Mouse (Mus musculus) urinary bladder, adult 18-20 months (tissue): ENCODE results near the gene Rtn3.
"Not testable (repeated sequence)": the region's sequence is repeated elsewhere in the genome, so short reads cannot be mapped to it uniquely, and the experiment has no call there.

ENCODE experiments used
- DNase-seq, 2 experiments: peaks; one replicate each; pipeline ENCODE4 v3.0.0; 2022; ENCODE audit warnings: low spot score in 2 of 2, mixed read lengths in 2 of 2

Gene Rtn3

DNA sequence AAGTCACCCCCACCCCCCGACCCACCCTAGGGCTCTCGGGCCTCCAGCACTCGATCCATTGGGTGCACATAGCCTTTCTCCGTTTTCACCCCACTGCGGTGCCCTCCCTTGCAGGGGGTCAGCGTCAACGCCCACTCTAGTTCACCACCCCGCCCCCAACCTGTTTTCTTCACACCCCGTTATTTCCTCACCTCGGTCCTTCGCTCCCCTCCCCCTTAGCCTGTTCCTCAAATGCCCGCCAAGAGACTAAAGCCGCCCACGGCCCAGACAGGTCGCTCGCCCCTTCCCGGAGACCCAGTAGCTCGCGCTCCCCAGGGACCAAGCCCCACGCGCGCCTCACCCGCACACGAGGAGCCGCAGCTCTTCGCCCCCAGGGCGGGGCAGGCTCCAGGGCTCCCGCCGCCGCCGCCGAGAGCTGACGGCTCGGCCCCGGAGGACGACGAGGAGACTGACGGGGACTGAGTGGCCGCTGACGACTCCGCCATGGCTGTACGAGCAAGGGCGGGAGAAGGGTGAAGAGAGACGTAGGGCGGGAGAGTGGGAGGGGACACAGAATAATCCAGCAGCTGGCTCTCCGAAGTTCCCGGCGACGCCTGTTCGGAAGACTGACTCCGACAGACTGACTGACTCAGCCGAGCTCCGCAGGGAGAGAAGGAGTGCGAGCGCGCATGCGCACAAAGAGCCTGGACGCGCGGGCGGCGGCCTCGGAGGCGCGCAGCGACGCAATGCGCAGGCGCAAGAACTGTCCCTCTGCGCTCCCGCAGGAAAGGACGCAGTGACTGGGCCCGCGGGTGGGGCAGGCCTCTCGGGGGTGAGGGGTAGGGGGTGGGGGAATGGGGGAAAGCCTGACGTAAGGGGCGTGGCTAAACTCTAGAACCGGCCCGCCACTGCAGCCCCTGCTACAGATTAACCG, at the start of gene Rtn3:
Rtn3 (minus strand) TSS at position 683 of the 913 bp plus-strand sequence.
- DNase-seq = peak; percentile 76 to 95

- no peak for DNase-seq
Observed at GRCm38 (mm10) chr19:7531906-7532305, 48.8 kb upstream of the Rtn3 start.

DNA sequence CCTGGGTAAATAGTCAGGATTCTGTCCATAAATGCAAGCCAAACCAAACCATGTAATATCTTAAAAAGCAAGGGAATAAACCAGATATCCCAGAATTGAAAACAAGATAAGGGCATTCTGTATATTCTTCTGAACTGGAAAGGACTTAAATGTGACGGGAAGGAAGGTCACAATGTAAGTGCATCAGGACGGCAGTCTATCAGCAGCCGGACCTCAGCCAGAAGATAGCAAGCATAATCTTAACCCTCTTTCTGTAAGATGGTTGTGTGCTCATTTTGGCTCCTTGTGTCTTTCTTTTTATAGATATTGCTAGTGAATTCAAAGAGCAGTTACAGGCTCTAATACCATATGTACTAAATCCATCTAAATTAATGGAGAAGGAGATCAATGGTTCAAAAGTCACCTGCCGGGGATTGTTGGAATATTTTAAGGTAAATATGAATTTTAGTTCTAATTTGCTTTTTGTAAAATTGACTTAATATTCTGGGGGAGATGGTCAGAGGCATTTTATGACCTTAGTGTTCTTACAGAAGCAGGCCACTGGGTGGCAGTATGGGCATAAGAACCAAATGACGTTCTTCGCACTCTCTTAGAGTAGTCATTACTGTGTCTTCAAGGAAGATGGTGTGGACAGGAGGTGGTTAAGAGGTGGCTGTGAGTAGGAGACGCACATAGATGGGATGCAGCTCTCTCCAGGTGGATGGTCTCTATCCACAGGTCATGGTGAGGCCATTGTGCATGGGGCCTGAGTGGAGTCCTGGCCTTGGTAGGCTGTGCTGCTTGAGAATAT, 45.8 kb upstream of the Rtn3 start:
- DNase-seq = peak in 1 of 2 experiments; percentile 53

DNA sequence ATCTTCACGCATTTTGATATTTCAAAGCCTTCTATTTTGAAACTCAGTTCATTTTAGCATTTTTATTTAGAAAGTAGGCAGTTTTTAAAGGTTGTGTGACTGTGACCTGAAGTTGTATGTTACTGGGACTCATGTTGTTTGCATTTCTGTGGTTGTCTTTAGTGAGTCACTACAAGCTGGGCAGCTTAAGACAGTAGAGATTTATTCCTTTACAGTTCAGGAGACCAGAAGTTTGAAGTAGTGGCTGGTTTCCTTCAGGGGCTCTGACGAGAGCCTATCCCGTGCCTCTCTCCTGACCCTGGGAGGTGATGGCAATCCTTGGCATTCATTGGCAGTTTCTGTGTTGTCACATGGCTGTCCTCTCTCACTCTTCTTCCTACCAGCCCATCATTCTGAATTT, 41.8 kb upstream of the Rtn3 start:
- no peak for DNase-seq

- no peak for DNase-seq
Observed at GRCm38 (mm10) chr19:7523781-7524180, 40.7 kb upstream of the Rtn3 start.

DNA sequence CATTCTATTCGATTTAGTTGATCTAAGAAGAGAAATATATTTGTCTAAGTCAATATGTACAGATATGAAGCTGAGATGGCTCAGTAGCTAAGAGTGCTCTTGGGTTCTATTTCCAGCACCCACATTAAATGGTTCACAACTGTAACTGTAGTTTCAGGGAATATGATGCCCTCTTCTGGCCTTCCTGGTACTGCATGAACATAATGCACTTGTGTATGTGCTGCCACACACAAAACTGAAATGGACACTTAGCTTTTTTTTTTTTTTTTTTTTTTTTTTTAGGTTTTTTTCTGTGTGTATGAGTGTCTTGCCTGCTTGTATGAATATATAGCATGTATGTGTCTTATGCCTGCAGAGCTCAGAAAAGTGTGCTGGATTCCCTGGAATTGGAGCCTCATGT, 40.2 kb upstream of the Rtn3 start:
- DNase-seq = no peak

DNA sequence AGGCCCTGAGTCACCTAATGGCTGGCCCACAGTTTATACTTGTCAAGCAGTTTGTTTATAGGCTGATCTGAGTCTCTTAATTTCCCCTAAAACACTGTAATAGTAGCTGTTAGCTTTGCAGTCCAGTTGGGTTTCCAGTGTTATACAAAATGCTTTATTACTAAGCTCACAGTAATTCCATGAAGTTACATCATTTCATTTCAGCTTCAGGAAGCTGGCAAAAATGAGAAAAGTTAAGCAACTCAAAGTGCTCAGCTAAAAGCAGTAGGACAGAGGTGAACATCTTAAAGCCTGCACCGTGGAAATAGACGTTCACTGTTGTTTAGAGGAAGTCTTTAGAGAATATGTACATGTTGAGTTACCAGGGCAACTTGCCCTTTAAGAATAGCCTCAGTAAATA, 39.8 kb upstream of the Rtn3 start:
- no peak for DNase-seq

DNA sequence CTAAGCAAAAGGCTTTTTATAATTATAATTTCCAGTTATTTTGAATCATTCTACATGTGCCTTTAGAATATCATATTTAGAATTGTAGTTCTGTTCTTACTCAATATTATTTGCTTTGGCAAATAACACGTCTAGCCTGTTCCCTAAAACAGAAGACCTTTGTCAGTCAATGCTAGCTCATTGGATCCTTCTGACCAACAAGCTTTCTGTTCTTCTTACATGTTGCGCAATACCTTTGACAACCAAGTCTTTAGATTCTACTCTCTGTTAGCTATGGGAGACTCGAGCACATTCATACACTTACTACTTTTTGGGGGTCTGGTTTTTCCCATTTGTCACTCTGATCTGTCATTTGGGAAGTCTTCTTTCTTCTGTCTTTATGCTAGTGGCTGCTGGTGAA, 38.5 kb upstream of the Rtn3 start:
- no peak for DNase-seq

GRCm38 (mm10) chr19:7516437-7516836, 33.4 kb upstream of the Rtn3 start:
- DNase-seq = no peak

GRCm38 (mm10) chr19:7508026-7508425, 24.9 kb upstream of the Rtn3 start:
- DNase-seq = no peak

GRCm38 (mm10) chr19:7506321-7506720, 23.2 kb upstream of the Rtn3 start:
- no peak for DNase-seq

DNA sequence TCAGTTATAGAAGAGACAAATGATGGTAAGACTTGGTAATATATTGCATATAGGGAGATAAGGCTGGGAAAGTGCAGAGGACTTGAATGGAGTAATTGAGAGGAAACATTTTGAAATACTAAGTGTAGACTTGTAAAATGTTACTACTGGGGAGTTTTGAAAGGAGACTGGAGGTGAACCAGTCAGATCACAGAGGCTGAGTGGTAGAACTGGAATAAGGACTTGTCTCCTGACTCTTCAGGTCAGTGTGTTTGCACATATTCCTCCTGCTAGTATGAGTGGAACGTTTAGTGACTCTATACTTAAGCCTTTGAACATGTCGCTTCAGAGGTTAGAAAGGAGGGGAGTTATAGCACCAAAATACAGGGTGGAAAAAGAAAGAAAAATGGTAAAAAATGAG, 19.4 kb upstream of the Rtn3 start:
- no peak for DNase-seq

- DNase-seq = no peak
Observed at GRCm38 (mm10) chr19:7500701-7501100, 17.6 kb upstream of the Rtn3 start.

DNA sequence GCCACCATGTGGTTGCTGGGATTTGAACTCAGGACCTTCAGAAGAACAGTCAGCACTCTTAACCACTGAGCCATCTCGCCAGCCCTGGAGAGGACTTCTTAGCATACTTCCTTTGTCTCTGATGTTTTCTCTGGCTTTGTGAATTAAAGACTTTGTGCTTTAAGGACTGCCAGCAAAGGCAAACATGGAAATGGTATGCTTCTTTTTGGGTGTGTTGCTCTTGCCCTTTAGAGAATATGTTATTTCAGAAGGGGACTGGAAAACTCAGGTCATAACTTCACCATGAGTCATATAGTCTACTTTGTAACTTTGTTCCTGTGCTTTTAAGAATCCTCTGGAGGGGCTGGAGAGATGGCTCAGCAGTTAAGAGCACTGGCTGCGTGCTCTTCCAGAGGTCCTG, 15.7 kb upstream of the Rtn3 start:
- no peak for DNase-seq

- DNase-seq = not testable (repeated sequence)
Observed at GRCm38 (mm10) chr19:7496070-7496469, 13.0 kb upstream of the Rtn3 start.

DNA sequence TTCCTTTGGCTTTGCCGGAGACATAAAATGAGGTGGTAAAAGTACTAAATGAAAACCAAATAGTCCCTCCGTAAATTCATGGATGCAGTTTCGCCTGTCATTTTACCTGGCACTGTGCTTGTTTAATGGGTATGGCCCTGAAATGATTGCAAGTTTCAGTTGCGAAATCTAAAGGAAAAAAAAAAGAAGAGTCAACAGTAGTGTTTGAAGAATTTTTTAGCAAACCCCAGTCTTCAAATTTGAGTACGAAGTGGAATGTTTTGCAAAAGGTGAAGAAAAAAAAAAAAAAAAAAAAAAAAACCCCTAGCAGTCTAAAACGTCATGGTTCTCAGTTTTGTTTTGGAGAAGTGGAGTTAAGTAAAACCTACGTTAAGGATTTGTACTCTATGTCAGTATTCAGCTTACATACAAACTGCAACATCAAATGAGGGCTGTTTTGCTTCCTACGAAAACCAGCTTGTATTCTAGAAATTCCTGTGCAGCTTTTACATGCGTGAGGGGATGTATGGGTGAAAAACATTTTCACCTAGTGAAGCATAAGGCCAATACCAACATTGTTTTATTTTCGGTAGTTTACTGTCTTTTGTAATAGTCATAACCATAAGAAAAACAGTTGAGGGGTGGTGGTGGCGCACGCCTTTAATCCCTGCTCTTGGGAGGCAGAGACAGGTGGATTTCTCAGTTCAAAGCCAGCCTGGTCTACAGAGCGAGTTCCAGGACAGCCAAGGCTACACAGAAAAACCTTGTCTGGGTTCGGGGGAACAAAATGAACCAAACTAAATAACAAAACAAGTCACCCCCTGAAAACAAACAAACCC, 12.3 kb upstream of the Rtn3 start:
- DNase-seq = no peak

DNA sequence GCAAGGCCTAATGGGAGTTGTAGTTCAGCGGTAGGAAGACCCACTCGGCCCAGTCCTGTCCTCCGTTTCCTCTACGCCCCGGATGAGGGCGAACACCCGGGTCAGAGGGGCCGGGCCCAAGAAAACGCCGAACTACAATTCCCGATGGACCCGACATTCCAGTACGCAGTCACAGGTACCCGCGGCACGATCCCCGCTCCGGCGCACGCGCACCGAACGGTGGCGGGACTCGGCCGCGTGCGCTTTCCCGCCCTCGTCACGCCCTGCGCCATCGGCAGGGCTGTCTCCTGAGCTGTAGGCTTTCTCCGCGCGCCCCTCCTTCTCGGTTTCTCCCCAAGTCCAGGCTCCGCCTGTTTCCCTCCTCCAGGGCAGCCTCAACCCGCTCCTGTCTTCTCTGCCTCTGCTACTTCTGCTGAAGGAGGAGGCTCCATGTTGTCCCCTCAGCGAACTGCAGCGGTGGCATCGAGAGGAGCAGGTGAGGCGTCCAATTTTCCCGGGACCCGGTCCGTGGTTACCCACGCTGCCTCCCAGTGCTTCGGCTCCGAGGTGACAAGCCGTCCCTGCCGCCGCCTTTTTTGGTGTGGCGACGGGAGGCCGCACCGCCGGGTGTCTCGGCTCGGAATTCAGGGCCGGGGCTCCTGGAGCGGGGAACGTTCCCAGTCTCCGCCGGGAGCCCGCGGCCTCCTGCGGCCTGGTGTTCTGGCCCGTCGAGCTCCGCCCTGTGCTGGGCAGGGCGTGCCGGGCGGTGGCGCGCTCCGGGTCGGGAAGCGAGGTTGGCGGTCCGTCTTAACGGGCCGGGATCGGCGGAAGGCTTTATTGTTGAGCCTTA, 11.3 kb upstream of the Rtn3 start:
- peak; percentile 85 to 96 for DNase-seq

DNA sequence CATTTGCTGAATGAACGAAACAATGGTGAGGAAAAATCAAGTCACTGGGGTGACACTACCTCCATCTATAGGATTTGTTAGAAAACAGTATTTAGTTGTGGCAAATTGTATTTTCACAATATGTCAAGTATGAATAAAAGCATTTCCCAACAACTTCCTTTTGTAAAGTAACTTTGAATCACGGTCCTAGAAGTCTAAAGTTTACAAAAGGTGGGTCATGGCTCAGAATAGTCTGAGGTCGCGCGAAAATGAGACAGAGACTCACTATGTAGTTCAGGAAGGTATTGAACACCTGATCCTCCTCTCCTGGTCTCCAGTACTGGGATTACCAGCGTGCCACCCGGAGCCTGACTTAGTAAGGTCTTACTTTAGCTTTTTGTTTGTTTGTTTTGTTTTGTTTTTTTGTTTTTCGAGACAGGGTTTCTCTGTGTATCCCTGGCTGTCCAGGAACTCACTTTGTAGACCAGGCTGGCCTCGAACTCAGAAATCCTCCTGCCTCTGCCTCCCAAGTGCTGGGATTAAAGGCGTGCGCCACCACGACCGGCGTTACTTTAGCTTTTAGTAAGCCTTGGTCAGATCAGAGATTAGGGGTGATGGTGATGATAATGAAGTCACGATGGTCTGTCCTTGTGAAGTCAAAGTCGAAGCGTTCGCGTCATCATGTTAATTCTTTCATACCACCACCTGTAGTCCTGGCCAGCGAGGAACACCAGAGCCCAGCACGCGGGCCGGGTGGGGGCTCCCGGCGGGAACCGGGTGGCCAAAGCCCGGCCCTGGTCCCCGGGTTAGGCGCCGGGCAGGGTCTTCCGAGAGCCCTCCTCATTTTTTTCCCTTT, 10.5 kb upstream of the Rtn3 start, which contains the start of gene Atl3:
Atl3 (plus strand) TSS at position 689 of the 835 bp plus-strand sequence.
- DNase-seq = no peak

DNA sequence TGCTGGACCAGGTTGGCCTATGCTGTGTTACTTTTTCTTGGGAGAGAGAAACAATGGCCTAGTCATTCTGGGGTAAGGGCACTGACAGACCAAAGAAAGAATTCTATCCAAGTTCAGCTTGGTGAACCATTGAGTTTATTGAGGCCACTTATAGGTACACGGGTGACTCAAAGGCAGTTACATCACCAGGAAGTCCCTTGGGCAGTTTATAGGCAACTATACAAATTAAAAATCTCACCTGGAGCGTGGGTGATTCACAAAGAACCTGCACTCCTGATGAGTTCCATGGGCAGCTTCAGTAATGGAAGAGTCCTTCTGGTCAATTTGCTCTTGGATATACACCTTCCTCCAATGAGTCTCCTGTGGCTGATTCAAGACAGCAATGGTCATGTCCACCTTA, 9.6 kb upstream of the Rtn3 start:
- DNase-seq = no peak

- no peak for DNase-seq
Observed at GRCm38 (mm10) chr19:7491960-7492359, 8.9 kb upstream of the Rtn3 start.
